Mouse (Mus musculus): ENCODE data around the gene Cad. TPM values are rescaled to one million over a fixed set of nuclear protein-coding genes. Genes with fewer than 3 reads are reported as not detected.

The Cad gene
- polyA plus RNA-seq, 1 experiment from 2014 or later: 45.4 TPM

- no peak overlapping the region for H3K4me3 ChIP-seq (replicated peaks)
- H3K36me3 ChIP-seq (replicated peaks): peaks cover 78% of the 10 kb centered on the region
- no peak for ATAC-seq (ENCODE audit: low FRiP score)
- H3K27me3 ChIP-seq: no peaks in the 10 kb centered on the region
- no peaks in the 10 kb centered on the region for H3K4me1 ChIP-seq
- WGBS: 92% methylated on average over 13 of the region's 13 CpGs
- no peak overlapping the region for H3K9ac ChIP-seq
- H3K9me3 ChIP-seq: no peaks in the 10 kb centered on the region
- H3K27ac ChIP-seq: no peak overlapping the region
- no peak overlapping the region for H3K4me2 ChIP-seq
Measured at GRCm38 (mm10) chr5:31076346-31076745, 21.8 kb downstream of the Cad start.

GRCm38 (mm10) chr5:31080059-31080794, 25.6 kb downstream of the Cad start:
- 81% methylated on average over 13 of the region's 13 CpGs for WGBS

GRCm38 (mm10) chr5:31080795-31081164, 26.2 kb downstream of the Cad start:
- no peak overlapping the region for H3K4me2 ChIP-seq
- no peaks in the 10 kb centered on the region for H3K9me3 ChIP-seq
- no peak overlapping the region for H3K4me3 ChIP-seq (replicated peaks)
- peaks cover 10% of the 10 kb centered on the region for H3K4me1 ChIP-seq
- H3K36me3 ChIP-seq (replicated peaks): peaks cover 33% of the 10 kb centered on the region
- no peak overlapping the region for H3K9ac ChIP-seq
- H3K27me3 ChIP-seq: peaks cover 11% of the 10 kb centered on the region; the same call in 1 of the 2 replicates
- ATAC-seq (ENCODE audit: low FRiP score): no peak
- no peak overlapping the region for H3K27ac ChIP-seq
- WGBS: 72% methylated on average over 3 of the region's 3 CpGs

More at GRCm38 (mm10) chr5:31080059-31080794, 25.6 kb downstream of the Cad start:
- ATAC-seq (ENCODE audit: low FRiP score): no peak
- Histone ChIP-seq H3K36me3 (replicated peaks) (peaks cover 39% of the 10 kb centered on the region), H3K27ac (no peak overlapping the region), H3K9ac (no peak overlapping the region), H3K4me1 (peaks cover 10% of the 10 kb centered on the region), H3K27me3 (peaks cover 10% of the 10 kb centered on the region; the same call in 1 of the 2 replicates), H3K4me2 (no peak overlapping the region), H3K4me3 (replicated peaks) (no peak overlapping the region), H3K9me3 (no peaks in the 10 kb centered on the region)

GRCm38 (mm10) chr5:31081386-31081785, 26.8 kb downstream of the Cad start:
- no peak for ATAC-seq (ENCODE audit: low FRiP score)
- Histone ChIP-seq H3K36me3 (replicated peaks) (peaks cover 27% of the 10 kb centered on the region), H3K27me3 (peaks cover 17% of the 10 kb centered on the region; the same call in 1 of the 2 replicates), H3K4me2 (no peak overlapping the region), H3K9ac (no peak overlapping the region), H3K27ac (no peak overlapping the region), H3K4me3 (replicated peaks) (no peak overlapping the region), H3K9me3 (no peaks in the 10 kb centered on the region), H3K4me1 (peaks cover 12% of the 10 kb centered on the region)
- 71% methylated on average over 3 of the region's 3 CpGs for WGBS

GRCm38 (mm10) chr5:31082355-31082754, 27.8 kb downstream of the Cad start:
- Histone ChIP-seq H3K36me3 (replicated peaks) (peaks cover 18% of the 10 kb centered on the region), H3K4me1 (peaks cover 13% of the 10 kb centered on the region), H3K4me2 (no peak overlapping the region), H3K27ac (no peak overlapping the region), H3K27me3 (peaks cover 22% of the 10 kb centered on the region; the same call in 1 of the 2 replicates), H3K9me3 (no peaks in the 10 kb centered on the region), H3K9ac (no peak overlapping the region), H3K4me3 (replicated peaks) (no peak overlapping the region)
- 0 out of 2 replicates have a peak, but pooled peaks have one; percentile 32 for ATAC-seq (ENCODE audit: low FRiP score)
- WGBS: 9% methylated on average over 5 of the region's 5 CpGs

GRCm38 (mm10) chr5:31082935-31083625, 28.5 kb downstream of the Cad start:
- ATAC-seq (ENCODE audit: low FRiP score): no peak
- H3K4me1 ChIP-seq: peaks cover 13% of the 10 kb centered on the region
- H3K4me3 ChIP-seq (replicated peaks): no peak overlapping the region
- H3K9me3 ChIP-seq: no peaks in the 10 kb centered on the region
- 47% methylated on average over 12 of the region's 12 CpGs for WGBS
- H3K27me3 ChIP-seq: peaks cover 29% of the 10 kb centered on the region
- H3K27ac ChIP-seq: 0 out of 2 replicates have a peak overlapping the region, but pooled peaks have one; percentile 47
- H3K9ac ChIP-seq: no peak overlapping the region
- peaks cover 10% of the 10 kb centered on the region for H3K36me3 ChIP-seq (replicated peaks)
- no peak overlapping the region for H3K4me2 ChIP-seq

GRCm38 (mm10) chr5:31083949-31084348, 29.4 kb downstream of the Cad start:
- no peaks in the 10 kb centered on the region for H3K9me3 ChIP-seq
- H3K36me3 ChIP-seq (replicated peaks): 0 out of 2 replicates have a peak, but pooled peaks cover 3% of the 10 kb centered on the region
- 2% methylated on average over 8 of the region's 8 CpGs for whole genome bisulfite sequencing
- H3K27ac ChIP-seq: 0 out of 2 replicates have a peak overlapping the region, but pooled peaks have one; percentile 47
- H3K9ac ChIP-seq: no peak overlapping the region
- peaks cover 13% of the 10 kb centered on the region for H3K4me1 ChIP-seq
- peaks cover 38% of the 10 kb centered on the region for H3K27me3 ChIP-seq
- H3K4me2 ChIP-seq: no peak overlapping the region
- no peak overlapping the region for H3K4me3 ChIP-seq (replicated peaks)
- ATAC-seq (ENCODE audit: low FRiP score): peak; percentile 67

GRCm38 (mm10) chr5:31086606-31087005, 32.0 kb downstream of the Cad start:
- Histone ChIP-seq H3K9me3 (no peaks in the 10 kb centered on the region), H3K27ac (no peak overlapping the region), H3K36me3 (replicated peaks) (no peaks in the 10 kb centered on the region), H3K9ac (no peak overlapping the region), H3K4me2 (no peak overlapping the region), H3K4me1 (peaks cover 13% of the 10 kb centered on the region), H3K4me3 (replicated peaks) (no peak overlapping the region), H3K27me3 (peaks cover 64% of the 10 kb centered on the region)
- WGBS: 36% methylated on average over 7 of the region's 7 CpGs
- no peak for ATAC-seq (ENCODE audit: low FRiP score)

- no peak overlapping the region for H3K27ac ChIP-seq
- no peak for ATAC-seq (ENCODE audit: low FRiP score)
- no peak overlapping the region for H3K9ac ChIP-seq
- peaks cover 69% of the 10 kb centered on the region for H3K27me3 ChIP-seq
- no peaks in the 10 kb centered on the region for H3K9me3 ChIP-seq
- 85% methylated on average over 2 of the region's 2 CpGs for WGBS
- peaks cover 15% of the 10 kb centered on the region for H3K4me1 ChIP-seq
- no peaks in the 10 kb centered on the region for H3K36me3 ChIP-seq (replicated peaks)
- H3K4me2 ChIP-seq: no peak overlapping the region
- H3K4me3 ChIP-seq (replicated peaks): no peak overlapping the region
Measured at GRCm38 (mm10) chr5:31087131-31087530, 32.6 kb downstream of the Cad start.

- 0 out of 2 replicates have a peak, but pooled peaks have one; percentile 2 for ATAC-seq (ENCODE audit: low FRiP score)
- Histone ChIP-seq H3K4me1 (peaks cover 35% of the 10 kb centered on the region), H3K36me3 (replicated peaks) (no peaks in the 10 kb centered on the region), H3K27ac (no peak overlapping the region), H3K9ac (peak overlapping the region; percentile 55), H3K9me3 (no peaks in the 10 kb centered on the region), H3K4me3 (replicated peaks) (peak overlapping the region; percentile 44), H3K27me3 (peaks cover 100% of the 10 kb centered on the region), H3K4me2 (peak overlapping the region; percentile 61)
- WGBS: 2% methylated on average over 32 of the region's 53 CpGs
Measured at GRCm38 (mm10) chr5:31092231-31092975, 37.8 kb downstream of the Cad start.

GRCm38 (mm10) chr5:31093151-31094041, 38.8 kb downstream of the Cad start:
- no peak overlapping the region for H3K27ac ChIP-seq
- peaks cover 99% of the 10 kb centered on the region for H3K27me3 ChIP-seq
- peak overlapping the region; percentile 44 for H3K4me3 ChIP-seq (replicated peaks)
- H3K4me1 ChIP-seq: peaks cover 35% of the 10 kb centered on the region
- under 1% methylated on average over 54 of the region's 54 CpGs for WGBS
- ATAC-seq (ENCODE audit: low FRiP score): peak; percentile 71
- H3K9me3 ChIP-seq: no peaks in the 10 kb centered on the region
- H3K9ac ChIP-seq: peak overlapping the region; percentile 55; the same call in 1 of the 2 replicates
- H3K36me3 ChIP-seq (replicated peaks): no peaks in the 10 kb centered on the region
- peak overlapping the region; percentile 61 for H3K4me2 ChIP-seq

All from forebrain, embryonic 12.5 days (tissue).